Mouse (Mus musculus) embryonic facial prominence, embryonic 10.5 days (tissue): ENCODE data around the gene Mtif2. TPM values are rescaled to one million over a fixed set of nuclear protein-coding genes. Genes with fewer than 3 reads are reported as not detected.
"Not testable (repeated sequence)": the region's sequence is repeated elsewhere in the genome, so short reads cannot be mapped to it uniquely, and the experiment has no call there.

Experiments used
- DNase-seq: peaks from one replicate; pipeline ENCODE4 v3.0.0-alpha.2; 2017; ENCODE audit warnings: low spot score
- H3K27ac ChIP-seq: fragments of 300-500 bp; sonication (generic); replicated peaks from 2 replicates; pipeline ENCODE4 v1.5.1; 2016; ENCODE audit warnings: mild to moderate bottlenecking
- H3K27me3 ChIP-seq: fragments of 300-500 bp; sonication (generic); replicated peaks from 2 replicates; pipeline ENCODE4 v1.6.1; 2016; ENCODE audit warnings: low read depth, mild to moderate bottlenecking; ENCODE audit not compliant: poor library complexity, severe bottlenecking
- H3K36me3 ChIP-seq: fragments of 300-500 bp; sonication (generic); replicated peaks from 2 replicates; pipeline ENCODE4 v1.6.1; 2016; ENCODE audit warnings: mild to moderate bottlenecking, moderate library complexity
- H3K4me1 ChIP-seq: fragments of 300-500 bp; sonication (generic); 2 replicates; pipeline ENCODE4 v1.6.1; 2016
- H3K4me3 ChIP-seq: fragments of 300-500 bp; sonication (generic); 2 replicates; pipeline ENCODE4 v1.5.1; 2016; ENCODE audit warnings: mild to moderate bottlenecking, moderate library complexity
- H3K9me3 ChIP-seq: fragments of 300-500 bp; sonication (generic); 2 replicates; pipeline ENCODE4 v1.6.1; 2016; ENCODE audit warnings: mild to moderate bottlenecking
- WGBS: fragments of 180-500 bp; shearing (Covaris S2); methylation state at CpG from one replicate; pipeline ENCODE4 v1.1.7; 2016; 5-methylcytosine and 5-hydroxymethylcytosine counted together
- polyA plus RNA-seq: library from polyadenylated mRNA; unstranded; fragments of >200 nt; fragmentation: Nextera tagmentation; extraction: Ambion mirVana; gene quantifications from 2 replicates; pipeline ENCODE4 v1.2.1, GENCODE M21; 2016

Gene Mtif2
- polyA plus RNA-seq, 1 experiment from 2014 or later, result 49.5 TPM

DNA sequence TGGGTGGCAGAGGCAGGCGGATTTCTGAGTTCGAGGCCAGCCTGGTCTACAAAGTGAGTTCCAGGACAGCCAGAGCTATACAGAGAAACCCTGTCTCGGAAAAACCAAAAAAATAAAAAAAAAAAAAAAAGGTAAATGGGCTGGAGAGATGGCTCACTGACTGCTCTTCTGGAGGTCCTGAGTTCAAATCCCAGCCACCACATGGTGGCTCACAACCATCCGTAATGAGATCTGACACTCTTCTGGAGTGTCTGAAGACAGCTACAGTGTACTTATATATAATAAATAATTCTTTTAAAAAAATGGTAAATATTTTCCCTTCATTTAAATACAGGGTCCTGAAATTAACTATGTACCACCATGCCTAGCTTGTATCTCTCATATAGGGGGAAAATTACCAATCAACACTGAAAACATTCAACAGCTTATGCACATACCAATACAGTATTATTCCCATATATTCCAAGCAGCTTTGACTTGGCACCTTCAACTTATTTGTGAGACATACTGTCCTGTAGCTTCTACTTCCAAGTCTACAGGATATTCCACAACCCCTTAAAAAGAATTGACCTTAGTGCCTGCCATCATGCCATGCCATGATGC is 19.0 kb downstream of the Mtif2 start:
- not testable (repeated sequence) for H3K4me3 ChIP-seq, H3K9me3 ChIP-seq, DNase-seq, H3K27ac ChIP-seq, H3K27me3 ChIP-seq
- WGBS, result 88% methylated on average over 4 of the region's 4 CpGs
- Histone ChIP-seq H3K36me3 (peaks cover 67% of the 10 kb centered on the region), H3K4me1 (peaks cover 13% of the 10 kb centered on the region)

DNA sequence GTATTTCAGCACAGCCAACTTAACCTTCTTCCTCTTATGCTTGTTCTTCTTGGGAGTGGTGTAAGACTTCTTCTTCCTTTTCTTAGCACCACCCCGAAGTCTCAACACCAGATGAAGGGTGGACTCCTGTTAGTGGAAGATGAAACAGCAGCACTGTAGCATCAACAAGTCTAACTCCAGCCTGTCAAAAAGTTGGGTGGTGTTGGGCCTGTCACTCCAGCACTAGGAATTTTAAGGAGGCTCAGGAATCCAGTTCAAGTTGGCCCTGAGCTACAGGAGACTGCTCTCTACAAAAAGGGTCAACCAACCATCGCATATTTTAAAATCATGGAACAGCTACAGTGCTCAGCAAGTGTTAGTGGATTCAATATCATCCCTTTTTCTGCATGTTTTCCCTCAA is 20.1 kb downstream of the Mtif2 start:
- peaks cover 57% of the 10 kb centered on the region for H3K36me3 ChIP-seq

DNA sequence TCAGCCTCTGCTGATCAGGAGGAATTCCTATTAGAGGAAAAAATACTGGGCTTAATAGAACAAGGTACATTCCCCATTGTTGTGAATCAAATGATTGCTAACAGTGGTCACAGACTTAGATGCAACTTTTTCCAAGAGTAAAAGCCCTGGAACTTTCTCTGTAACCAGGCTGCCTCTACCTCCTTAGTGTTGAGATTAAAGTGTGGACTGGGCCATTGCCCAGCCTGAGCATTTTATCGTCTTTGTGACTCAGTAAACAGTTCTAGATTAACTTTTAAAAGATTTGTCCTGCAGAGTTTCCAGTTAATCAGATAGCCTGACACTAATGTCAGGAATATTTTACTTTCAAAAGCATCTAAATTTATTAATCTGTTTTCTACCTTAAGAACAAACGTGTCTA is 20.6 kb downstream of the Mtif2 start:
- Histone ChIP-seq H3K9me3 (no peaks in the 10 kb centered on the region), H3K4me1 (peaks cover 13% of the 10 kb centered on the region), H3K27me3 (no peaks in the 10 kb centered on the region), H3K36me3 (peaks cover 52% of the 10 kb centered on the region), H3K4me3 (peak overlapping the region; percentile 82), H3K27ac (peak overlapping the region; percentile 94)
- WGBS, result 29% methylated on average over 2 of the region's 2 CpGs
- no peak for DNase-seq

More for the DNA sequence above, 20.1 kb downstream of the Mtif2 start:
- H3K27me3 ChIP-seq, DNase-seq, H3K9me3 ChIP-seq: not testable (repeated sequence)
- peak overlapping the region; percentile 82 for H3K4me3 ChIP-seq
- WGBS, result 94% methylated on average over 2 of the region's 2 CpGs
- peak overlapping the region; percentile 94; the same call in 1 of the 2 replicates for H3K27ac ChIP-seq
- H3K4me1 ChIP-seq, result peaks cover 13% of the 10 kb centered on the region

DNA sequence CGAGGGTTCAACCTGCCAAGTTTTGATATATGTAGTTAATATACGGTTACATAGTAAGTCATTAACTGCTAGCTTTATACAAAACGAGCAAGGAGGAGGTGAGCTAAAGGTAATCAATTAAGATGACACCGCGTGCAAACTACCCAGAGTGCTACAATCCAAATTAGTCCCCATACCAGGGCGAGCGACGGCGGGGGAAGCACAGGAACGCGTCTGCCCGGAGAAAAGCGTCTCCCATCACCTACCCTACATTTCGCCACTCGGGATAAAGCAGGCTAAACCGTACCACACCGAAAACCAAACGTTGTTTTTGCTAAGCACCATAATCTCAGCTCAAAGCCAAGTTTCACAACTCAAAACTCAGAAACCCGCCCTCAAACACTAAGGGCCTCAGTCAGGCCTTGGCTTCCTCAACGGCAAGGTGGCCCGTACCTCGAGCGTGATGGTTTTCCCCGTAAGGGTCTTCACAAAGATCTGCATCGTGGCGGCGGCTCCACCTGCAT is 21.1 kb downstream of the Mtif2 start:
- Histone ChIP-seq H3K4me3 (peak overlapping the region; percentile 82), H3K27me3 (no peaks in the 10 kb centered on the region), H3K36me3 (peaks cover 47% of the 10 kb centered on the region), H3K4me1 (peaks cover 13% of the 10 kb centered on the region), H3K27ac (peak overlapping the region; percentile 94), H3K9me3 (no peaks in the 10 kb centered on the region)
- WGBS, result under 1% methylated on average over 27 of the region's 27 CpGs
- DNase-seq, result no peak

DNA sequence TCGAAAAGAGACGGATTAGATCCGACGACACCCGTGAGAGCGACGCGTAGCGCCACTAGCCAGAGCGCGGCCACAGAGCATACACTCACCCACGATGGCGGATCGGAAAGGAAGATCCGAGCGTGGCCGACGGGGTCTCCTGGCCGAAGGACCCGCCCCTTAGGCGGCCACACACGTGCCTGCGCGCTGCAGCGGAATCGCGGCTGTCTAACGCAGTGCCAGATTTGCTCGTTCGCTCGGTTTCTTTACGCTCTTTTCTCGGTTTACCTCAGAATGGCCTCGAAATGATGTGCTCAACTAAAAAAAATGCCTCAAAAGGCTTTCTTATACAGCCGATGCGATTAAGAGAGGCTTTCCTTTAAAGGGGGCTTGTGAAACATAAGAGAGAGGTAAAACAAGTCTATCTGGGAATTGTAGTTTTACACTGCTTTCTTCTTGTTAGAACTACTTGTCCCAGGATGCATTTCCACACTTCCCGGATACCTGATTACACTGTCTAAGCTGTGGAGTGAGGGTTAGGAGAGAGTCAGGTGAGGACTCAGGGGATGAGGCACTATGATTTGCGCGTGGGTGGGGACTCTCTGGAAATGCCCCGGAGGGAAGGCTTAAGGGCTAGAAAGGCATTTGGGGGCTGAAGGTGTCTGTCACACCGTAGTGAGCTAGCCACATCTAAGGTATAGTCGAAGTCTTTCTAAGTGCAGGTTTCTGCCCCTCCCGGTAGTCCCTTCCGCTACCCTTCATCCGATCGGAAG is 21.7 kb downstream of the Mtif2 start, which contains the start of the genes Clhc1 and Rps27a:
TSS of gene Clhc1 (plus strand) at position 199 of the 752 bp plus-strand sequence.
TSS of gene Rps27a (minus strand) at position 358 of the 752 bp plus-strand sequence.
- peaks cover 13% of the 10 kb centered on the region for H3K4me1 ChIP-seq
- H3K36me3 ChIP-seq, result peaks cover 41% of the 10 kb centered on the region
- no peaks in the 10 kb centered on the region for H3K9me3 ChIP-seq
- peak within 1 kb of the TSS; percentile 94 for H3K27ac ChIP-seq
- no peaks in the 10 kb centered on the region for H3K27me3 ChIP-seq
- peak; percentile 92 for DNase-seq
- H3K4me3 ChIP-seq, result peak within 1 kb of the TSS; percentile 82
- under 1% methylated on average over 46 of the region's 46 CpGs for WGBS

DNA sequence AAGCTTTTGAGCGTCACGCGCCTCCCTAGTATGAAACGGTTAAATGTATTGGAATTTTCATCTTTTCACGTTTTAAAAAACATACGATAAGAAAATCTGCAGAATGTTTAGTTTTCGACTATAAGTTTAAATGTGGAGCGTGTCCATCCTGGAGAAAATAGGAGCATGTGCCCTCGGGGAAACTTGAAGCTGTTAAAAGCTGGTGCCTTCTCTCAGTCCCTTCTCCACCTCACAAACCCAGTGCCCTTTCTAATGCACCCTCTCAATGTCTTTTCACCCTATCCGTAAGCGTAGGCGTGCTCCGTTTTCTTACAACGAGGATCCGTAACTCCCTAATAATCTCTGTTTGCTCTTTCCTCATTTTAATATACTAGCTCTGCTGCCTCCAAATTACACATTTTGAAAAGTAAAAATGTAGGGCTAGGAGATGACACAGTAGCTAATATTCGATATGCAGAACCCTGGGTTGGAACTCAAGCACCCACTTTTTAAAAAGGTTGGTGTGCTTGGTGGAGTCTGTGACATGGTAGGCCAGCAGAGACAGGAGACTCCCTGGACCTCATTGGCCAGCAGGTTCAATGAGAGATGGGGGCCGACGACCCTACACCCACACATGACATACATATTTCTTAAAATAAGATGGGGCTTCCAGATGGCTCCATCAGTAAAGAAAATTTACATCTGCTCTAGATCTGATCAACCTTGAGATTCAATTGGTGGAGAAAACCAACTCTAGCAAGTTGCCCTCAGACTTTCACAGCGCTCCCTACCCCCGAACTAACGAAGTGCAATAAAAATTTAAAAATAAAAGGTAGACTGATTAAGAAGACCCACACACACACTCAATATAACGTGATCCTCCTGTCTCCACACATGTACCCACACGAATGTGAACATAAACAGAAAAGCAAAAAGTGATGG is 22.6 kb downstream of the Mtif2 start:
- H3K4me3 ChIP-seq, result peak overlapping the region; percentile 82
- WGBS, result 27% methylated on average over 23 of the region's 23 CpGs
- no peak for DNase-seq

DNA sequence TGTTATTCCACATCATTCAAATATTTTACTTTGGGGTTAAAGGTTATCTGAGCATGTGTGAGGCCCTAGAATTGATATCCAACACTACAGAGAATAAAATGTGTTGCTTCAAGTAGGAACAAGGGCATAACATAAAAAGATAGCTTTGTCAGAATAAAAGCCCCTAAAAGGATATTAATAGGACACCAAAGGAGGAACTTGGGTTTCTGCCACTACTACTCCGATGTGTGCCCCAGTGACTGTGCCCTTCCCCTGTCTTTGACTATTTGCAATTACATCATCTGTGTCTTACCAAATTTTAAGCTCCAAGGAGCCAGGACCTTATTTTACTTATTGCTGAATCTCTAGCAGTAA is 23.2 kb downstream of the Mtif2 start:
- H3K4me3 ChIP-seq, result no peak overlapping the region
- peaks cover 26% of the 10 kb centered on the region for H3K36me3 ChIP-seq
- no peaks in the 10 kb centered on the region for H3K9me3 ChIP-seq
- H3K27me3 ChIP-seq, result no peaks in the 10 kb centered on the region
- DNase-seq, result no peak
- no peak overlapping the region for H3K27ac ChIP-seq
- 98% methylated on average over 1 of the region's 1 CpGs for WGBS
- H3K4me1 ChIP-seq, result peaks cover 13% of the 10 kb centered on the region

More for the DNA sequence above, 22.6 kb downstream of the Mtif2 start:
- H3K9me3 ChIP-seq, result no peaks in the 10 kb centered on the region
- peaks cover 32% of the 10 kb centered on the region for H3K36me3 ChIP-seq
- H3K4me1 ChIP-seq, result peaks cover 13% of the 10 kb centered on the region
- H3K27ac ChIP-seq, result peak overlapping the region; percentile 94
- no peaks in the 10 kb centered on the region for H3K27me3 ChIP-seq

DNA sequence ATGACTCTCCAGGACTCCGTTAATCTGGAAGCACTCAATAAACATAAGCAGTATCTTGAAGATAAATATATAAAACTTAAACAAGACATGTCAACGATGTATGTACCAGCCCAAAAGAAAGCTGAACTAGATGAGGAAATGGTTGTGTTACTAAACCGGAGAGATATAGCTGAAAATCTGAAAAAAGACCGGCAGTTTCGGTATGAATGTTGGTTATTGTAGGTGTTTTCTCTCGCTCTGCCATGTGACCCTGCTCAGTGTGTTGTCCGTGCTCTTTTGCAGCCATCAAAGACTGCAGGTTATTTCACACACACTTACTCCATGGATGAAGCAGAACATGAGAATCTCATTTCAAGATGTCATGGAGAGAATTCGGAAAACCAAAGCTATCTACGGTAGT is 34.2 kb downstream of the Mtif2 start:
- WGBS, result 90% methylated on average over 9 of the region's 9 CpGs
- H3K4me3 ChIP-seq, result no peak overlapping the region
- H3K27me3 ChIP-seq, result no peaks in the 10 kb centered on the region
- H3K4me1 ChIP-seq, result no peaks in the 10 kb centered on the region
- H3K36me3 ChIP-seq, result no peaks in the 10 kb centered on the region
- no peaks in the 10 kb centered on the region for H3K9me3 ChIP-seq
- no peak for DNase-seq
- H3K27ac ChIP-seq, result no peak overlapping the region

DNA sequence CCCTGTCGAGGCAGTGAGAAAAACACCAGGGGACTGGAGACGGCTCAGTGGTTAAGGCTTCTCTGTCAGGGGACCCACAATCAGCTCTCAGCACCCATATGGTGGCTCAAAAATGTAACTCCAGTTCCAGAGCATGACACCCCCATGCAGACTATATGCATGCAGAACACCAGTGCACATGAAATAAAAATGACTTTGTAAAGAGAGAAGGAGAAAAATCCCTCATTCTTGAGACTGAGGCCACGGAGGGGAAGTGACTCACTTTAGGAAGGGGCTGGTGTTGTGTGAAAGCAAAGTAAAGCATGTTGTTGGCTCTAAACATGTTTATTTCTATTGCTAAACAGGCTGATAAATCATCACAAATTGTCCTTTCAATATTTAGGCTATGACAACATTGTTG is 34.8 kb downstream of the Mtif2 start:
- H3K4me3 ChIP-seq, result no peak overlapping the region
- no peak for DNase-seq
- no peak overlapping the region for H3K27ac ChIP-seq
- no peaks in the 10 kb centered on the region for H3K4me1 ChIP-seq
- 85% methylated on average over 3 of the region's 3 CpGs for WGBS
- H3K9me3 ChIP-seq, result no peaks in the 10 kb centered on the region
- no peaks in the 10 kb centered on the region for H3K36me3 ChIP-seq
- H3K27me3 ChIP-seq, result no peaks in the 10 kb centered on the region

DNA sequence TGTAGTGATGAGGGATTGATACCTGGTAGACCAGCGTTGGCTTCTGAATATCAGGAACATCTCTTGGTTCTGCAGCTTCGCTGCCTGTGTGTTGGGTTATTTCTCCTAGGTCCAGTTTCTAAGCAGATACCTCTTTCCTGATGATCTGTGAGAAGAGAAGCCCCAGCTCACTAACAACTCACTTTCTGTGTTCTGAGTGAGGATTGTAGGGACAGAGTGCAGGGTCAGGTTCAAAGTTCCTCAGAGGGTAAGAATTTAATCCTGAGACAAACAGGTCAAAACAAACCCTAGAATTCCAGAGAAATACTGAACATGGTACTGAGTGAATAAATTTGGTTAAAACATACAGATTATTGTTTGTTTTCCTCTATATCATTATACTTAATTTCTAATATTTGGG is 37.2 kb downstream of the Mtif2 start:
- no peak for DNase-seq
- no peaks in the 10 kb centered on the region for H3K4me1 ChIP-seq
- H3K9me3 ChIP-seq, result no peaks in the 10 kb centered on the region
- 87% methylated on average over 2 of the region's 2 CpGs for WGBS
- no peaks in the 10 kb centered on the region for H3K27me3 ChIP-seq
- H3K4me3 ChIP-seq, result no peak overlapping the region
- no peaks in the 10 kb centered on the region for H3K36me3 ChIP-seq
- H3K27ac ChIP-seq, result no peak overlapping the region

DNA sequence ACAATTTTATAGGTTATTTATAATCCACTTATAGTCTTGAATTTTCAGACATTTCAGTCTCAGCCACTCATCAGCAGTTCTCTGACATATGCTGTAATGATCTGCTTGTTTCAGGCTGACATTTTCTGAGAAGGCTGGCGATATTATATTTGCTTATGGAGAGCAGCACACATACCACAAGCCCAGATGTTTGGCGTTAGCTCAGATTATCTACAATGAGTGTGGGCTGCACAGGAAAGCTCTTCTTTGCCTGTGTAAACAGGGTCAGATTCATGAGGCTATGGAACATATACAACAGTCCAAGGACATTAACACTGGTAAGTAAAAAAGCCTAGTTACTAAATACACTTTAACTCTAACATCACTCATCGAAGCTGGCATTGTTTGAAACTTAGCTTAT is 45.3 kb downstream of the Mtif2 start:
- Histone ChIP-seq H3K27me3 (no peaks in the 10 kb centered on the region), H3K27ac (no peak overlapping the region), H3K9me3 (no peaks in the 10 kb centered on the region), H3K4me1 (no peaks in the 10 kb centered on the region), H3K4me3 (no peak overlapping the region), H3K36me3 (no peaks in the 10 kb centered on the region)
- DNase-seq, result no peak
- 60% methylated on average over 3 of the region's 3 CpGs for WGBS

DNA sequence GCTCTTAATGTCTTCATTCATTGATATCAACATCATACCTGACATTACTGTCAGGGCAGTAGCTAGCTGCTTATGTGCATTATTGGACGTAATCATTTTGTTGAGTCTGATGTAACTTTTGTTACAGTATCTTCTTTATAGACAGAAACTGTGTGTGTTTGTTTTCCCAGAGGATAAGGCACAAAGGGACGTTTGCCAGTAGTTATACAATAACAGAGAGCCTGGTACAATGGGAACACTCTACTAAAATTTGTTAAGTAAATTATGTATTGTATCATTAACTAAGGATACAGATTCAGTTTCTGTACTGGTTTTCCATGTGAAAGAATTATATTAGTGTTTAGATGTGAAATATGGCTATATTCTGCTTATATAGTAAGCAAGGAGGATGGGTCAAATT is 46.4 kb downstream of the Mtif2 start:
- Histone ChIP-seq H3K4me1 (no peaks in the 10 kb centered on the region), H3K36me3 (no peaks in the 10 kb centered on the region), H3K27ac (no peak overlapping the region), H3K27me3 (no peaks in the 10 kb centered on the region), H3K4me3 (no peak overlapping the region), H3K9me3 (no peaks in the 10 kb centered on the region)
- 79% methylated on average over 2 of the region's 2 CpGs for WGBS
- no peak for DNase-seq
